Mouse (Mus musculus): Measurements from ENCODE around the gene Ccn5.

- TF ChIP-seq CTCF (IDR thresholded peaks at IDR 0.05; ENCODE audit: low read depth): peak; percentile 79
- no peak for TF ChIP-seq EP300 (optimal IDR thresholded peaks at IDR 0.05)
These were observed 37.7 kb downstream of the Ccn5 start for GRCm38 (mm10) chr2:163858254-163858947.

All from stomach, postnatal 0 days (tissue).